Mouse (Mus musculus): ENCODE data around the gene Rab25.

The Rab25 gene

DNA sequence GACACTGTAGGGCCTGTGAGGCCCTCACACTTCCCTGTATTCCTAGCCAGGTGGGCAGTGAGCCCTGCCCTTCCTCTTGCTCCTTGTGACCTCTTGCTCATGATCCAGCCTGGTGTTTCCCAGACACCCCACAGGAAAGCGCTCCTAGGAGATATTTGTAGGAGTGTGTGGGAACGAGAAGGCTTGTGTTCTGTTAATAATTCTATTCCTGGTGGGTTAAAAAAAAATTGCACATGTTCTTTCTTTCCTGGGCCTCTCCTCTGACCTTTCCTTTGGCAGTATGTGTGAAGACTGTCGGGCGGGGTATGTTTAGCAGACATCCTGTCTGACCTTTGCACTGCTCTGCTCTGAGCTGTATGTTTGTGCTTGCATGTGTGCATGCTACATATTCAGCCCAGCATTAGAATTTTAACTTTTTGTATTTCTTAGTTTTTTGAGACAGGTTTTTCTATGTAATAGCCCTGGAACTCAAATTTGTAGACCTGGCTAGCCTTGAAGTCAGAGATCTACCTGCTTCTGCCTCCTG lies 18.5 kb upstream of the Rab25 start:
- no peak for DNase-seq

DNA sequence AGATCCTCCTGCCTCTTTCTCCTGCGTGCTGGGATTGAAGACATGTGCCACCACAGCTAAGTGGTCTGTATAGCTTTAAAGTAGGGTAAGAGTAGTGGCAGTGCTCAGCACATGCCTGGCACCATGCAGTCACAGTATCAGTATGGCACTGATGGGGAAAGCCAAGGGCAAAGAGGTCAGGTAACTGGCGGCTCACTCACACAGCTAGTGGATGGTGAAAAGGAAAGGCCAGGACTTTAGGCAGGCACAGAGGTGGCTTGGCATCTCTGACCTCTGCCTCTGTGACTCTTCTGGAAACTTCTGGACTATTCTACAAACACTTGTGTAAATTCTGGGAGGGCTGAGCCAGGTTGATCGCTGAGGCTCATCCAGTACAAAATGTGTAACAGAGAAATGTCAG lies 18.0 kb upstream of the Rab25 start:
- DNase-seq: no peak

DNA sequence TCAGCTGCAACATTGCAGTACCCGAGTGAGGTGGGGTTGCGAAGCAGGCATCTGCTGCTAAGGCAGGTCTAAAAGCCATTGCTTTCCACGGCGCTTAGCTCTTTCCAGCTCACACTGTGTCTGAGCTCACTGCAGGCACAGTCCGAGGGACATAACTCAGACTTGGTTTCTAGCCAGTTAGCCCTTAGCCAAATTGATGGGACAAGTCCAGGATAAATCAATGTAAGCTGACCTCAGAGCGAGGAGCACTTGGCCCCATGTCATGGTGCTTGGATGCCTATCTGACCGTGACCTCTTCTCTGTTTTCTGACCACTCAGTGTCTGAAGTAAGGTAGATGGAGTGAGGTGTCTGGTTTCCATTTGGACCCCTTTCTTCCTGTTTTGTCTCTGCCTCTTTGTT lies 15.9 kb upstream of the Rab25 start:
- no peak for DNase-seq

DNA sequence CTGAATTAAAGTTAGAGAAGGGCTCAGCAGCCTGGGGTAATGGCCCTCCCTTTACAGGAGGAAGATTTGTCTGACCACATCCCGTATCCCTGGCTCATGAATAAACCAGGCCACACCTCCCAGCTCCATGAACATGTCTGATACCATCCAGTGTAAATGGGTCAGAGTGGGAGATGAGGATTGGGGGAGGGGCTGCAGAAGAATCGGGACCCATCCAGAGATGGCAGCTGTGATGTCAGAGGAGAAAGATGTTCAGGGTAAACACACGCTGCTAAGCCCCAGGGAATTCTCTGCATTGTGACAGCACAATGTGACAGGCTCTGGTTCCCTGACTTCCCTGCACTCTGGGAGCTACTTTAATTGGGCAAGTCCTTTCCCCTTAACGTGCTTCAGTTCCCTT lies 15.3 kb upstream of the Rab25 start:
- no peak for DNase-seq

DNA sequence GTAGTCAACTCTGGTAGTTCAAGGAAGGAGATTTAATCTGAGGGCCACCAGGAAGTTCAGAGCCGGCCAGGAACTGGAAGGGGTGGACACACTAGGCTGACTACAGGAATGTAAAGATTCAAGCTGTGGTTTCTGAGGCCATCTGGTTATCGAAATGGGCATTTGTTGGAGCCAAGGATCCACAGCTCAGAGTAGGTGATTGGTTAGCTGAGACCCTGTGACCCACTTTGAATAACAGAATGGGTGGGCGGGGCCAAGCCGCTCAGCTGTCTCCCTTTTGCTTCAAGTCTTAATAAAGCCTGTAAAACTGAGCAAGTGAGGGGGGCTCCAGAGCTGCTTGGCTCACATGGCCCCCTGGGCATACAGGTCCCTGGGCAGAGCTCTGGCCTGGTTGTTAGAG lies 13.9 kb upstream of the Rab25 start:
- DNase-seq: no peak

DNA sequence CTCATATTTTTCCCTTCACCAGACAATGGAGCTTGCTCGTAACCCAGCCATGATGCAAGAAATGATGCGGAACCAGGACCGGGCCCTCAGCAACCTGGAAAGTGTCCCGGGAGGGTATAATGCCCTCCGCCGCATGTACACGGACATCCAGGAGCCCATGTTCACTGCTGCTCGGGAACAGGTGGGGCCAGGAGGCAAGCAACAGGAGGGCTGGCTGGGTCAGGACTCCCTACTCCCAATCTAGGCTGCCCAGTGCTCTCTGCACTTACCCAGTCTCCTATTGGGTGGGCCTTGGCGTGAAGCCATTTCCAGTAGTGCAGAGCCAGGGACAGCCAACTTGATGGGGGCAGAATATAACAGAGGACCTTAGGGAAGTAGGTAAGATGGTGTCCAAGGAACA lies 11.5 kb upstream of the Rab25 start:
- no peak for DNase-seq

DNA sequence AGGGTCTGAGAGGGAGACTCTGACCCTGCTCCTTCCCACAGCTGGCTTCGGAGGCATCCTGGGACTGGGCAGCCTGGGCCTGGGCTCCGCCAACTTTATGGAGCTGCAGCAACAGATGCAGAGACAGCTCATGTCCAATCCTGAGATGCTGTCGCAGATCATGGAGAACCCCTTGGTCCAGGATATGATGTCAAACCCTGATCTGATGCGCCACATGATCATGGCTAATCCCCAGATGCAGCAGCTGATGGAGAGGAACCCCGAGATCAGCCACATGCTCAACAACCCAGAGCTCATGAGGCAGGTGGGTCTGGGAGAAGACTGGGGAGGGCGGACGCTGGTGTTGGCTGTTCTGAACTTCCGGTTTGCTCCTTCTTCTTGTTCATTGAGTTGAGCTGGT lies 8.5 kb upstream of the Rab25 start:
- no peak for DNase-seq

DNA sequence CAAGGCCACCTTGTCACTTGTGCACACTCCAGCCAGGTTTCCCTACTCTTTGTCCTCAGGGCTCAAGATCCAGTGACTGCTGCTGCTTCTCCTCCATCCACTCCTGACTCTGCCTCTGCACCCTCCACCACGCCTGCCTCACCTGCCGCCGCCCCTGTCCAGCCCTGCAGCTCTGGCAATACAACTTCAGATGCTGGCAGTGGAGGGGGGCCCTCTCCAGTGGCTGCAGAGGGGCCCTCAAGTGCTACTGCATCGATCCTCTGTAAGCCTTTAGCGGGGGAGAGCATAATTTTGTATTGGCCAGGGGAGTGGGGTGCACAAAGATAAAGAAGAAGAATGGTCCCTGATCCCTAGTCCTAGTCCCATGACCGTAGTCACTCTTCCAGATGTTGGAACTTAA lies 7.6 kb upstream of the Rab25 start:
- DNase-seq: no peak

DNA sequence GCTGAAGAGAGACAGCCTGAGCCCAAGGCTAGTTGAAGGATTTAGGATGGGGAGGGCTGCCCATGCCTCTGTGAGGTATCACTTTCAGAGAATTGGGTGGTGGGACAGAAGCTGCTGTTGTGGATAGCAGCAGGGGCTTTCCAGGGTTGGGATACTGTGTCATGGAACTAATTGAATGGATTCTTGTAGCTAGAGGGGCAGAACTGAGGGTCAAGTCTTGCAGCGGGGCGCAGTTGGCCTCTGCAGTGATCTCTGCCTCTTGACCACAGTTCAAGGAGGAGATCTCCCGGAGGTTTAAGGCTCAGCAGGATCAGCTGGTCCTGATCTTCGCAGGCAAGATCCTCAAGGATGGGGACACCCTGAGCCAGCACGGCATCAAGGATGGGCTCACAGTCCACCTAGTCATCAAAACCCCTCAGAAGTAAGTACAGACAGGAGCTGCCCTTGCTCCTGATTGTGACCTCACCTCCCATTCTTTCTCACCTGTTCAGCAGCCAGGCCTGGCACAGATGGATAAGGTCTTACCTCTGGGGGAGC lies 7.0 kb upstream of the Rab25 start:
- DNase-seq: no peak

DNA sequence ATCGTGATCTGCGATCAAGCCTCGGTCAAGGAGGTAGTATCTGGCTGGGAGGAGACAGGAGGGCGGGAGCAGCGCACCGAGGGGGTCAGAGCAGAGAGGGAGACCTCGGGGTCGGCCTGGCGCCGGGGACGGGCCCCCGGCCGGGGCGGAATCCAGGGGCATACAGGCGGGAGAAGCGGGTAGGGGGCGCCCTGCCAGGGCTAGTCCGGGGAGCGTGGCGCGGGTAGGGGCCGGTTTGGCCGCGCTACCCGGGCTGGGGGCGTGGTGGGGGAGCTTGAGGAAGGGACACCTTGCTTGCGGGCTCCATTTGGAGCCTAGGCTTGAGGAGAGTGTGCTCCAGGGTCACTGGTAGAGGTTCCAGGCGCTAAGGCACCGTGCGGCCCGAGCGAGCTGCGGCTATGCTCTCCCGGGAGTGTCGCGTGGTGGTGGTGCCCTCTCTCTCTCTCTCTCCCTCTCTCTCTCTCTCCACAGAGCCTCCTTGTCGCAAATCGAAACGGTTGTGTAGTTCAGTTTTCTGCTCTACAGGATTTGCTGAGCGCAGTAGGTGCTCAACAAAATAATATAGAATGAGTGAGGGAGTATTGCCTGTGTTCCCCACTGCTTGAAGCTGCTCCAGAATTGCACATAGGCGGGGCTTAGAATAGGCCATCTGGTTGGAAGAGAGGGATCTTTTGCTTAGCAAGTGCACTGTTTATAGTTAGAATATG lies 5.9 kb upstream of the Rab25 start:
- DNase-seq: no peak

DNA sequence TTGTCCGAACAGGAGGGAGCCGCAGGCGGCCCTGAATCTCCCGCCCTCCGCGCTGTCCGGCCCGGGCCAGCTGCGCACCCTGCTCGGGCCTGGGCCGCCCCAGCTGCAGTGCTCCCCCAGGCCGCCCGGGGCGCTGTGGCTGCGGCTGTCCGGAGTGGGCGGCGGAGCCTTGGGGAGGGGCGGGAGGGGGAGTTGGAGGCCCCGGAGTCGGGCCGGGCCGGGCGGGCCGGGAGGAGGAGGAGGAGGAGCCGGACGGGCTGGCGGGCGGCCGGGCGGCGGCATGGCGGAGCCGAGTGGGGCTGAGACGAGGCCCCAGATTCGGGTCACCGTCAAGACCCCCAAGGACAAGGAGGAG lies 5.4 kb upstream of the Rab25 start, which contains the start of gene Ubqln4:
TSS of gene Ubqln4 (plus strand) at position 234 of the 355 bp plus-strand sequence.
- peak; percentile 88 for DNase-seq

DNA sequence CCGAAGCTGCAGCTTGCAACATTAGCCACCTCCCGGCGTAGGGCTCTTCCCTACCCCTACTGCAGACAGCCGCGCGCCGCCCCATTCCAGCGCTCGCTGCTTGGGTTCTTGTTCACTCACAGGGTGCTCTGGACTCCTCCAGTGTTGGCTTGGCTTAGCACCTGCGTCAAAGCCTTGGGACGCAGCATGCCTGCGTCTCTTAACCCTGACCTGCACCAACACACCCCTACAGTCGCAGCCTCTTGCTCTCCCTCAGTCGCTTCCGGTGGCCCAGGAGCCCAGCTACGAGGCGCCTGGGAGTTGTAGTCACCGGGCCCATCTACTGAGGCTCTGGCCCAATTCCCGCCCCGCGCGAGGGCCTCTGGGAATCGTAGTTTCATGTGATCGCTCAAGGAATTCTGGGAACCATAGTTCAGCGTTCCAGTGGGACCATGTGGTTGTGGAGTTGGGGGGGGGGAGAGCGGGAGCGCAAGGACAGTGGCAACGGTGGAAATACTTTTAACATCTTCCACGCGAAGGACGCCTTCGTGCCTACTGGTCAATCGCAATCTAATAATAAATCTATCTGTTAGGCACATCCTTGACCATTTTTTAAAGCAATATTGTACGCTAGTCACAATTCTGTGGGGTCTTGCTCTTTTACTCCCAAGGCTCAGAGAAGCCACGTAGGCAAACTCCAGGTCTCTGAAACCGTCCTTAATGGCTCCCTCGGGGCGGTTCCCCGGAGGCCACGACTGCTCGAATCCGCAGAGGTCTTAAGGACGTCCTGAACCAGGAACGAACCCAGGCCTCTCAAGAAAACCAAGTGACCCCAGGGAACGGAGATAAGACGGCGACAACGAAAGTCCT lies 4.8 kb upstream of the Rab25 start, which contains the start of gene Lamtor2:
TSS of gene Lamtor2 (minus strand) at position 399 of the 849 bp plus-strand sequence.
- peak; percentile 97 for DNase-seq

DNA sequence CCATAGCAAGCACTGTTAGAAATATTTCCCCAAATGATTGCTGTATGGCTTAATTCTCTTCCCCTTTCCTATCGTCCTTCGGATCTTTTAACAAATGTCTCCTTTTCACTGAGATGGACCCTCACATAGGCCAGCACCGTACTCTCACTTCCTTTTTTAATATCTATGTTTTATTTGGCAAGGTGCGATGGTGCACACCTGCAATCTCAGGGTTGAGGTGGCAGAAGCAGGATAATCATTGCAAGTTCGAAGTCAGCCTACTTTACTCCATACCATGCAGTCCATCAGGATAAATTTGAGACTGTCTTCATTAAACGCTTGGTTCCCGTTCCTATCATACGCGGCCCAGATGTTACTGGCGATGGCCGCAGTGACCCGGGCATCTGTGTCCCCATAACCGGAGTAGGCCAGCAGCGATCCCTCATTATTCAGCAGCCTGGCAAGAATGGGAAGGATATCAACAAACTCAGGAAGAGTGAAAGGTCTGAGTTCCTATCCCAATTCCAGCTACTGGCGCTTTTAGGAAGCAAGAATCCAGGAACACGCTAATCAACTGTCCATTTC lies 4.1 kb upstream of the Rab25 start:
- DNase-seq: no peak

DNA sequence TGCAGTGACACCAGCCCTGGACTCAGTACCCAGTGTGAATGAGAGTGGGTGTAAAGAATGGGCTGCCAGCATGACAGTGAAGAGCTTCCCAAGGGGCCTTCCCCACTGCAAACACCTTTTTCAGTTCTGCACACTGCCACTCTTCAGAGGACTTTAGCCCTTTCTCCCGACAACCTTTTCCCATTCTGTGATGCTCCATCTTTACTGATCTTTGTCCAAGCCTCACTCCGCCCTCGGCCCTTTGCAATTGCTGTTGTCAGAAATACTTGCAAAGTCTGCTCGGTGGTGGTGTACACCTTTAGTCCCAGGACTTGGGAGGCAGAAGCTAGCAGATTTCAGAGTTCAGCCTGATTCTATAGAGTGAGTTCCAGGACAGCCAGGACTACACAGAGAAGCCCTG lies 3.5 kb upstream of the Rab25 start:
- DNase-seq: no peak

DNA sequence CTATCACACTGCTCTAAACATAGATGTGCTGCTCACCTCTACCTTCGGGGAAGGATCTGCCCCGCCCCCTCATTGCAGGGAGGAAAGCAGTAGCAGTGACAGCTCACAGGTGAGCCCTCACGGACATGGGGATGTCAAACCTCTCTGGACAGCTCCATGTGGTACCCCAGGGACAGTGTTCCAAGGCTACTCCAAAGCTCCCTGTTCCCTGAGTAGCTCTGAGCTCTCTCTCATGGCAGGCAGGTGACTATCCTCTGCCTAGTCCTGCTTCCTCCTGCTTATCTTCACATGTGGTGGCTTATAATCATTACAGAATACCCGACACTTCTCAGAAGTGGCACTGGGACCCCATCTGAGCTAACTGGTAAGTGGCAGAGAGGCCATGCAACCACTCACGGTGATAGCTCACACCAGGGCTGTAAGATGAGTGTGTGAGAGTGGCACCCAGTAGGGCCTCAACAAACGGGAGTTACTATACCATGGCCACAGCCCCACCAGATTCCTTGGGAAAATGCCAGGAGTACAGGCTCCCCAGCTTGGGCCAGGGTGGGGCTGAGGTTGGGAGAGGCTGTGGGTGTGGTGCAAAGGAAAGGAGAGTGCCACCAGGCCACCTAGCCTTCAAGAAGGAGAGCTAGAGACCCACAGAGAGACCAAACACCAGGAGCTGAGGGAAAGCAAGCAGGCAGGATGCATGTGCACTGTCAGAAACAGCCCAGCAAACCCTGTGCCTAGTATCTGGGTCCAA lies 1.3 kb downstream of the Rab25 start:
- no peak for DNase-seq

DNA sequence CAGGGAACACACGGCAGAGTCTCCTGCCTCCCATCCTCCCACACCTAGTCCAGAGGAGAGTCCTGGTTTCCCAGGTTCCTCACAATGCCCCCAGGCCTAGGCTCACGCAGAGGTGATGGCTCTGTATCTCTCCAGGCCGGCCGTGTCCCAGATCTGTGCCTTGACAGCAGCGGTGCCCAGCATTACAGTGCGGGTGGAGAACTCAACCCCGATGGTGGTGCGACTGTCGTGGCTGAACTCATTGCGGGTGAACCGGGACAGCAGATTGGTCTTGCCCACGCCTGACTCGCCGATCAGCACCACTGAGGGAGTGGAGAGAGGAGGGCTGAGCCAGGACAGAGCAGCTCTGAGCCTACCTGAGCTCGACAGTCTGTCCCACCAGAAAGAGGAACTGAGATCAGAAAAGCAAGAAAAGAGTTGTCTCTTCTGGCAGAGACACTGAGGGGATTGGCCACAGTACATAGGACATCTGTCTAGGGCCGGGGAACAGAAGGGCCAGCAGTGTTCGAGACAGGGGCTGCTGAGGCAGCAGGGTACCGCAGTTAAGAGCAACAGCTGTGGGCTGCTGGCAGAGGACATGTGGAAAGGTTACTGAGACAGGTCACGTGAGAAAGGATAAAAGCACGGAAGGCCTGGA lies 3.0 kb downstream of the Rab25 start:
- DNase-seq: no peak

DNA sequence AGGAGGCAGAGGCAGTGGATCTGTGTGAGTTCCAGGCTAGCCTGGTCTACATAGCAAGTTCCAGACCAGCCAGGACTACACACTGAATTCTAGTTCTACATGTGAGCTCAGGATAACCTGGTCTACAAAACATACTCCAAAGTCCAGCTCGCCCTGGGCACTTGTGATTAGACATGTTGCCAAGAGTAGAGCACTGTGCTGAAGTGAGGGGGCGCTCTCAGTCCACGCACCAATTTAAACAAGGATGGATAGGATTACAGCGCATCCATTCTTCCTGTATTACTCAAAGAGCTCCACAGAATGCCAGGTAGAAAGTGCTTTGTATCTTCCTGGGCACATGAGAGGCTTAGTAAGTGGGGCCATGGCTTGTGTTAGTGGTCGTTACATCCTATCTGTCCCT lies 3.6 kb downstream of the Rab25 start:
- DNase-seq: no peak

DNA sequence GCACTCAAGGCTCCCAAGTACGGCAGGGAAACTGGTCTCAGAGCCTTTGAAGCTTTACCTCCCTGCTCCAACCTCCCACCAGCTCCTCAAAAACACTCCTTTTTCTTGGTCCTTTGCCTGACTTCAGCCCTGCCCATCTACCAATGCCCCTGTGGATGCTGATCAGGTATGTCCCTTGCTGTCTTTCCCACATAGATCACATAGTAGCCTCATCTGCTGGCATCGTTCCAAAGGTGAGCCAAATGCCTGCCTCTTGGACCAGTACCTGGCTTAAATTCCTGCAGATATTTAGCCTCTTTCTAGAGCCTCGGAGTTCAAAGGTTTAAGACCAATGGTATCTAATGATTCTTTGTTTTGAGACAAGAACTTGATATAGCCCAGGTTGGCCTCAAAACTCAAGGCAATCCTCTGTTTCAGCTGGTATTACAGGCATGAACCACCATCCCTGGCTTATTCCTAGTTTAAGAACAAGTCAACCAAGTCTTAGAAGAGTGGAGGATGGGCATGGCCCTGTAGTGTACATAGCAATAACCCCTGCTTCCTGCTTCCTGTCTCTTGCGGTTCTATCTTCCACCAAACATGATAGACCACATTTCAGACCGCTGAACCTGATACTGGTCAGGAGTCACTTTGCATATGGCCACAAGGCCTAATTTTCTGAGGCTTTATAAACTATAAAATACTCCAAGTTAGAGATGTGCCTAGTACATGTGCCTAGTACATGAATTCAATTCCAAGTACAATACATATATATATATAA lies 4.3 kb downstream of the Rab25 start:
- no peak for DNase-seq

DNA sequence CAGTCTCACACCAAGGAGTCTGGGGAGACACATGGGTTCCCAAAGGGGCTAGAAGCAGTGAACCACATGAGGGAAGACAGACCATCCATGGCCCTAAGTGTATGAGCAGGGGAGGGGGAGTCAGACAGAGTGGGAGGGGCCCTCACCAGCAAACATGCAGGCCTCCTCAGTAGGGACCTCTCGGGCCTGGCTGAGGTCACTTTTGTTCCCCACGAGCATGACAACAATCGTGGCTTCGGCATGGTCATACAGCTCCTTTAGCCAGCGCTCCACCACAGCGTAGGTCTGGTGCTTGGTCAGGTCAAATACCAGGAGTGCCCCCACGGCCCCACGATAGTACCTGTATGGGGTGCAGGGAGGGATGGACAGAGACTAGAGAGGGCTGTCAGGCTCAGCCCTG lies 4.9 kb downstream of the Rab25 start:
- DNase-seq: no peak

DNA sequence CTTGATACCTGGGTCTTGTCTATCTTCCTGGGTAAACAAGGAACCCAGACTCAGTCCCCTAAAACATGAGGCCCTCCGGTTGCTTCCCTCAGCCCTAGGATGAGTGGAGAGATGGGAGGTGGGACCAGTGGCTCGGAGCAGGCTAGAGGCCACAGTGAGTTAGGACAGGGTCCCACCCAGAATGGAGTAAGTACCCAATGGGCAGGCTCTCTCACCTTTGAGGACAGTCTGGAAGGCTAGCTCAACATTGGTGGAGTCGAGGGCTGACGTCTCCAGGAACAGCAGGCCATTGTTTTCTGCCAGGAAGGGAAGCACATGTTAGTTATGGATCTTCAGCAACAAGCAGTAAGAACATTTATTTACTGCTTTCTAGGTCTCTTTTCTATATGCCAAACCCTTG lies 5.6 kb downstream of the Rab25 start:
- no peak for DNase-seq

DNA sequence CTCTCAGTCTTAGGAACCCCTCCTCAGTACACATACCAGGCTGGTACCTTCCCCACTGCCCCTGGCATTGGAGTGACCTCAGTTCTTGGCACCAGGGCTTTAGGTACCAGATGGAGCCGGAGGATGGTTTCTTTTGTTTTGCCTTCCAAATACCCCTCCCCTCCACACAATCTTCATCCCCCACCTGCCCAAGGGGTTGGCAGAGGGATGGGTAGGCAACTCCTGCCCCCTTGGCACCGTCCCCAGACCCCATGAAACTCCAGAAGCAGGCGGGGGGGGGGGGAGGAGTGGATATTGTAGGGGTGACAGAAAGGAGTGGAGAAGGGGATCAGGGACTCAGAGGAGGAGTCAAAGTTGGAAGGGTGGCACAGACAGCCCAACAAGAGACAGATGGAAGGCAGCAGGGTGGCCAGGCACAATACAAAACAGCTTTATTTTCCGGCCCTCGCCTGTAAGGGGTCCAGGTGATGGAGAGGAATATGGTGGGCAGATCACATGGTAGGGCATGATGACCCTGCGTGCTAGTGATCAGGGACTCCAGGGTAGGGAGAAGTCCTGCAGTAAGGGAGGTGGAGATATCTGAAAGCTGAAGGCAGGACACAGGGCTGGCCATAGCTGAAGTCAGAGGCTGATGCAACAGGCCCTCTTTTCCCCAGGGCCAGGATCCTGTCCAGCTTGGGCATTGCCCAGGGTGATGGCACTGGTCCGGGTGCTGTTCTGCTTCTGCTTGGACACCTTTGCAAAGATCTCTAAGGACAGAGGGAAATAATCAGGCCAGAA lies 6.3 kb downstream of the Rab25 start:
- DNase-seq: no peak

Data from cerebellum, adult 11 months (tissue).